Mouse (Mus musculus) lung, postnatal 36 days (tissue): ENCODE data around the gene Snf8.
A peak's percentile ranks its signal among the peaks of the same experiment; 100 is the strongest.

ENCODE experiments used
- DNase-seq: peaks from one replicate; pipeline ENCODE4 v3.0.0; 2022; ENCODE audit warnings: mixed read lengths

Snf8 gene

DNA sequence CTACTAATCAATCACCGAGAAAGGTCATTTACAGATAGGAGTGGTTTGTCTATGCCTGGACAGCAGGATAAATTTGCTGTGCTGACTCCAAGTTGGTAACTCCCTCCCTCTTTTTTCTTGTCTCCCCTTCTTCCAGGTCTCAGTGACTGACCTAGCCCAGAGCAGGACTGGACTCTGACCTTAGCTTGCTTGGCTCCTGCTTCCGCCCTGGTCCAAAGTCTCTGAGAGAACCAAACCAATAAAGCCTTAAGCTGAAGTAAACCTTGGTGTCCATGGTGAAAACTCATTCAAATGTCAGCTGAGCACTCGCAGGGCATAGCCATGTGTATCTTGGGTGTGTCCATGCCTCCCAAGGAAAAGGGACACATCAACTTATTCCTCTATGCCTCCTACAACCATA lies 4.1 kb upstream of the Snf8 start:
- no peak for DNase-seq

GRCm38 (mm10) chr11:96031701-96032100 lies 3.0 kb upstream of the Snf8 start:
- no peak for DNase-seq

DNA sequence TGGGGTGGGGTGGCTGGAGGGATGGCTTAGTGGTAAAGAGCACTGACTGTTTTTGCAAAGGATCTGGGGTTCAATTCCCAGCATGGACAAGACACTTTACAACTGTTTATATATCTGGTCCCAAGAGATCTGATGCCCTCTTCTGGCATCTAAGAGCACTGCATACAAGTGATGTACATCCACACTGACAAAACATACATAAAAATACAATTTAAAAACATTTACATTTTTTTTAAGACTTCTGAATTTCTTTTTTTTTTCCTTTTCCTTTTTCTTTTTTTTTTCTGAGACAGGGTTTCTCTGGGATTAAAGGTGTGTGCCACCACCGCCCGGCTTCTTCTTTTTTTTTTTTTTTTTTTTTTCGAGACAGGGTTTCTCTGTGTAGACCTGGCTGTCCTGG lies 1.4 kb upstream of the Snf8 start:
- DNase-seq, result peak; percentile 10

DNA sequence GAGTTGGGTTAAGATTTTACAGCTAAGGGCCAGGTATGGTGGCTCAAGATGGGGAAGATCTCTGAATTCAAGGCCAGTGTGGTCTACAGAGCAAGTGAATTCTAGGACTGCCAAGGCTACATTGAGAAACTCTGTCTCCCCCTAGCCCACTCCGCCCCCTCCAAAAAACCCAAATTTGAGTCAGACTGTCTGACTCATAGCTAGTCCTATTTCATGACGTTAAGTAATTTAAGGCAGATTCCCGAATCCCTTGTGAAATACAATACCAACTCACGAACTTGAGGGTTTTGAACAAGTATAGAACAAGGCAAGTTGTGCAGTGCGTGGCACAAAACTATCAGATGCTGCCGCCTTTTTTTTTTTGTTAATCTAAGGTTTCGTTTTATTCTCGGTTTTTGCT lies 569 bp upstream of the Snf8 start:
- no peak for DNase-seq

DNA sequence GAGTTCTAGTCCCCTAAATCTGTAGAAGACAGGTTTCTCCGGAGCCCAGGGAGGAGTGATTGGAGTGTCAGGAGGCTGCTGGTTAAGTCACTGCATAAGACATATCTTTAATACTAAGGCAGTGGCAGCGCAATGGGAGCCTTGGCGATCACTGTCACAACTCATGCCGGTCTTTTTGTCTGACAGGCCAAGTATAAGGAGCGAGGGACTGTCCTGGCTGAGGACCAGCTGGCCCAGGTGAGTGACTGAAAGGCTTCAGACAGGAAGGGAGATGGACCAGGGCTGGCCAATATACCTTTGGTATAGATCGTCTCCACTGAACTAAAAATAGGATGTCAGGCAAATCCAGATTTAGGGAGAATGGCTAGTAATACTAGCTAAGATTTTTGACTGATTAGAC lies 448 bp downstream of the Snf8 start:
- no peak for DNase-seq

GRCm38 (mm10) chr11:96037499-96037898 lies 2.8 kb downstream of the Snf8 start:
- no peak for DNase-seq

DNA sequence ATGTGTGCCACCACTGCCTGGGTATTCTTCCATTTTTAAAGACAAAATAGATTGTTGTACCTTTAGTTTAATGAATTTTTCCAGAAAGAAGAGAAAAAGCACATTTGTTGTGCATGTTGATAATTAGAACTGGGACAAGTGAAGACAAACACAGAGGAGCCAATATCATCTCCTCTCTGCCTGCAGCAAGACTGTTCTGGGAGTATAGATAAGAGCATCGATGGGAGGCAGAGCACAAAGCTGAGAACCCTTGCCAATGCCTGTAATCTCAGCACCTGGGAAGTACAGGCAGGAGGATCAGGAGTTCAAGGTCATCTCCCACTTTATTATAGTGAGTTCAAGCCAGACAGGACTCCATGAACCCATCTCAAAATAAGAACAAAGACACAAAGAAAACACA lies 3.9 kb downstream of the Snf8 start:
- DNase-seq, result no peak

DNA sequence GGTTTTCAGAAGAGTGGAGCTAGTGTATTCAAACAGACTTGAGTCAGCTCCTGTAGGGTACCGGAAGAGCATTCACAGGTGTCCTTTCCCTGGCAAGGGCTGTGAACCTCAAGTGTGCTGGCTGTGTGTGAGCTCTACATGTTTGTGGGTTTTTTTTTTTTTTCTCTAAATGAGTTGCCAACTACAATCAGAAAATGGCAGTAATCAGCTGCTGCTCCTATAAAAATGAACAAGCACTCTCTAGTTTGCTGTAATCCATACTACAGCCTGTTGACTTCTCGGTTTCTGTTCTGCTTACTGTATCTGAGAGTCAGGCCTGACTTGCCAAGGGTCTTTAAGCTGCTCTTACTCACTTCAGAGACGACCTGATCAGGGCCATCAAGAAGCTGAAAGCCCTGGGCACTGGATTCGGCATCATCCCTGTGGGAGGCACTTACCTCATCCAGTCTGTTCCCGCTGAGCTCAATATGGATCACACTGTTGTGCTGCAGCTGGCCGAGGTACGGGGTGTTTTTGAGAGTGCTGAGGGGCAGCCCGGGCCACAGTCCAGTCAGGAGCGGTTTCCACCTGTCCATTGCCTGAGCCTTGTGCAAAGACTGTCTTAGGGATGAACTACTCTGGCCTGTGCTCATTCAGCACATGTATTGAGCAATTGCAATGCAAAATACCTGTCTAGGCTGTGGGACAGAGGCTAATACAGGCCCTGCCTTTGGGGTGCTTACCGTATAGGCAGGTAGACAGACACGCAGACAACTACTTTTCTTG lies 10.3 kb downstream of the Snf8 start:
- no peak for DNase-seq

DNA sequence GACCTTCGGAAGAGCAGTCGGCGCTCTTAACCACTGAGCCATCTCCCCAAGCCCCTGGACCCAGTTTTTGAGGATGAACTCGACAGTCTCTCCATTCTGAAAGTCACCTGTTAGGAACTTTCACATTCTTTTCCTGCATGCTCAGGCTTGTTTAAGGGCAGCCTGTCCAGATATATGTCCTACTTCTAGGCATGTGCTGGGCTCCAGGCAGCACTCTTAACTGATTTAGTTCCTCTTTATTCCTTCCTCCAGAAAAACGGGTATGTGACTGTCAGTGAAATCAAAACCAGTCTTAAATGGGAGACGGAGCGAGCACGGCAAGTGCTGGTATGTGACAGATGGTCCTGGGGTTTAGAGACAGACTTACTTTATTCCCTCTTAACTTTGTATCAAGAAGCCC lies 11.3 kb downstream of the Snf8 start:
- DNase-seq, result no peak

DNA sequence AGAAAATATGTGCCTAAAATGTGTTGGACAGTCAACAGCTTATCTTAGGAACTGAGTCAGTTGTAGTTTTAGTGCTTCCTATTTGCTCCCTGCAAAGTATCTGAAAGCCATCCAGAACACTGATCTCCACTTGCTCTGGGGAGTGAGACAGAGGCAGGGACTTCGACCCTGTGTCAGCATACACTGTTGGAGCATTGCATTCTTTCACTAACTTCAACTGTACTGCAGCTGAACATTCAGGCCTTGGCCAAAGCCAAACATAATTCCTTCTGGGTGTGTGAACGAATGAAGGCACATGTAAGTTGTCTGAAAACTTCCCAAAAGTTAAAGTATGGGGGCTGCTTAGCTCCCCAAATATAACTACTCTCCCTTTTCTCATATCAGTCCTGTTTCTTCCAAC lies 12.1 kb downstream of the Snf8 start:
- no peak for DNase-seq

GRCm38 (mm10) chr11:96047469-96048373 lies 13.0 kb downstream of the Snf8 start:
- no peak for DNase-seq

GRCm38 (mm10) chr11:96049939-96050338 lies 15.3 kb downstream of the Snf8 start:
- DNase-seq, result peak; percentile 8

GRCm38 (mm10) chr11:96050854-96051253 lies 16.2 kb downstream of the Snf8 start:
- DNase-seq, result no peak

DNA sequence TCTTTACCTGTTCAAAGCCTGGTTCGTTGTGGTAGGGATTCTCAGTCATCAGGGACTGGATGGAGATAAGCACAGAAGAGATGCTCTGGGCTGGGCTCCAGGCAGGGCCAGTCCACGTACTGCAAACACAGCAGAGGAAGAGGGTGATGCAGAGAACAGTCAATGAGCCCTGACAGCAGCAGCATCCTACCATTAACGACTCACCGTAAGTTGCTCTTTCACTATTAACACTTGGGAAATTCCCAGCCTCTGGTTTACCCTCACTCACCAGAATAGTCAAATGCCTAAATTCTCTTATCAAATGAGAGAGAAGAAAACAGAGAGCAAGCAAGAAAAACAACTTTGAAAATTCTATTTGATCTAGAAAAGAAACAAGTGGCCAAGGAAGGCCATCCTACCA lies 23.6 kb downstream of the Snf8 start:
- DNase-seq, result no peak

- peak; percentile 49 for DNase-seq
Observed at GRCm38 (mm10) chr11:96064521-96065214, 30.0 kb downstream of the Snf8 start.

DNA sequence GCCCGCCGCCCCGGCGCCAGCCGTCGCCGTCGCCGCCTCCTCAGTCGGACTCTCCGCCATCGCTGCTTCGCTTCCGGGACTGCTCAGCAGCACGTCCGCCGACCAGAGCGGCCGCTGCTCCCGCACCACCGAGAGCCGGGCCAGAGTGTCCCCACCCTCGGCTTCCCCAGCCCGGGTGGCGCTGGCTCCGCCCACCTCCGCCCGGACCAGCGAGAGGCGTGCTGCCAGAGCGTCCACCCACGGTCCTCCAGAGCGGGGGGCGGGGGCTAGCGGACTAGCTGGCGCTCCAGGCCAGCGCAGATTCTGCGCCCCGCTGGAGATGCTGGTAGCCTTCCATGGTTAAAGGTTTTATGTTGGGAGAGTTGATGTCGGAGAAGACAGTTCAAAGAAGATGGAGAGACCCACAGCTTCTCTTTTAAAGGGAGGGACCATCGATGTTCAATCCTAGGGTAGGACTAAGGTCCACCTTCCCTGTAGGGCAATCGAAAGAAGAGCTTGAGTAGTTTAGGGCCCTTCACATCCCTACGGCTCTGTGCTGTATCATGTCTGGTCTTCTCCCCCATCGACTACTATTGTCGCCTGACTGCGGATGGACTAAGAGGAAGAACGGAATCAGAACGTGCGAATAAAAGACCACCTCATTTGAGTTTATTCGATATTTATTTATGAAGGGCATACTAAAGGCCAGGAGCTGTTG lies 30.7 kb downstream of the Snf8 start, which contains the start of gene Ube2z:
Ube2z (minus strand) TSS at position 174 of the 697 bp plus-strand sequence.
- DNase-seq, result peak; percentile 98

- DNase-seq, result no peak
Observed at GRCm38 (mm10) chr11:96068231-96068630, 33.5 kb downstream of the Snf8 start.

DNA sequence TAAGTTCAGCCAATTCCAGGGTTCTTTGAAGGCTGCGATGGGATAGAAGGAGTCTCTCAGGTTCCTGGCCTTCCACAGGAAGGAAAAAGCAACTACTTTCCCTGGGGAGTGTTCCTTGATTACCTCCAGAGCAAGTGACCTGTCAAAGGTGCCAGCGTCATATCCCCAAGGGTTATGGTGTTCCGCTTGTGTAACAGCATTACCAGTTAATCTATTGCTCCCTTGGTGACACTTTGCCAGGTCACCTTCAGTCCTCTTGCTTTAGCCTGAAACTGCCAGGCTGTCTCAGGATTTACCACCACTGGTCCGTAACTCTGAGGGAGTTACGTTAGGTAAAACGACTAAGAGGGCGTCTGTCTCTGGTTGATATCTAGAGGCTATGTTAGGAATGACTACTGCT lies 35.7 kb downstream of the Snf8 start:
- no peak for DNase-seq

DNA sequence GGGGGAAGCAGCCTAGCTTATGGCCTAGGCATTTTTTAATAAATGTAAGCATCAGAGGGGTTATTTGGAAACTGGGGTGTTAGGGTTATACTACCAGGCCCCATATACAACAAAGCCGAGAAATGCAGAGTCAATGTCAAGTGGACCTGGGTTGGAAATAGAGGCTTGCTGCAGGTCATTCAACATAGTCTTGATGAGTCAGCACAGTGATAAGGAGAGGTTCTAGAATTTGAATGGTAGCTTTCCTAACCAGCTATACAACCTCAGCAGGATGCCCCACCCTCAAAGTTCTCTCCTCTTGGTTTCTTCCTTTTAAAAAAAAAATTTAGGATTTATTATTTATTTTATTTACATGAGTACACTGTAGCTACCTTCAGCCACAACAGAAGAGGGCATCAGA lies 36.3 kb downstream of the Snf8 start:
- no peak for DNase-seq

DNA sequence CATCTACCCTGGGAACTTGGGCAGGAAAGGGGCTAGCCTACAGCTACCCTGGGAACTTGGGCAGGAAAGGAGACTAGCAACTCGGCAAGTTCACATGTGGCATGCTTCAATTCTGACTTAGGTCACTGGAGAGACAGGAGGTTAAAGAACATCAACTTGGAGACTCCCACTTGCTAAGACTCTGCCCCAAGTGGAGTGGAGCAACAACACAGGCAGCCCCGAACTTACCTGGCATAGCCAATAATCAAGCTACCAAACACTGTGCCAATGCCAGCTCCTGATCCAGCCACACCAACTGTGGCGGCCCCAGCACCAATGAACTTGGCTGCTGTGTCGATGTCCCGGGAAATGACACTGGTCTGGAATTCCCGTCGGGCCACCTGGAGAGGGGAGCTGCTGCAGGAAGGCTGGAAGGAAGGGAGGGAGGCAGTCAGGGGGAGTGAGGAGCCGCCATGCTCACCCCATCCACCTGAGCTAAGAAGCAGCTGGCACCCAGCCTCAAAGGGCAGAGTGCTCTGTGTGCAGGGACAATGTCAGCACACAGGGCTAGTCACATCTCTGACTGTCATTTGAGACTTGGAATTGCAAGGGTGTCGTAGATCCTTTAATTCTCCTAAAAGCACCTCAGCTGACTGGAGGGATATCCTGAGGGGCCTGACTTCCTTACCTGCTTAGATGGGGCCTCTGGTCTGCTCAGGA lies 38.8 kb downstream of the Snf8 start:
- DNase-seq, result no peak

GRCm38 (mm10) chr11:96074351-96075176 lies 39.9 kb downstream of the Snf8 start:
- DNase-seq, result no peak
